Mouse (Mus musculus) kidney, adult 18-20 months (tissue): ENCODE measurements around the gene Gm8334.
"Not testable (repeated sequence)": the region's sequence is repeated elsewhere in the genome, so short reads cannot be mapped to it uniquely, and the experiment has no call there.

ENCODE experiments used
- DNase-seq: peaks from one replicate; pipeline ENCODE4 v3.0.0; 2021

Gm8334 gene

DNA sequence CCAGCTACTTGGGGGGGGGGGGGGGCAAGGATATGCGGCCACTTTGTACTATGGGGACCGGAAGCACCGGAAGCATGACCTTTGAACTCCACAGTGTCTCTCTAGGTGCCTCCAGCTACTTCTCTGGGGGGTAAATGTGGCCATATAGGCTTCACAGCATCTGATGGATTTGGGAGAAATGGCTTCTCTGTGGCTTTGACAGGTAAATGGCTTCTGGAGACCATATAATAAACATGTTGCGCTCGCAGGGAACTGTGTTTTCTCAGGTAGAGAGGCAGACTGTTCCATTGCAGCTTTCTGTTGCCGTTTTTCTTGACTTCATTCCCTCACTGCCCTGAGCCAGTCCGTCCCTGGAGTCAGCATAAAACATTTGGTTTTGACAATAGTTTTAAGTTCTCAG is at the start of gene Gm8334:
Gene Gm8334 (minus strand): TSS at position 101 of the 400 bp plus-strand sequence.
- DNase-seq, result not testable (repeated sequence)

DNA sequence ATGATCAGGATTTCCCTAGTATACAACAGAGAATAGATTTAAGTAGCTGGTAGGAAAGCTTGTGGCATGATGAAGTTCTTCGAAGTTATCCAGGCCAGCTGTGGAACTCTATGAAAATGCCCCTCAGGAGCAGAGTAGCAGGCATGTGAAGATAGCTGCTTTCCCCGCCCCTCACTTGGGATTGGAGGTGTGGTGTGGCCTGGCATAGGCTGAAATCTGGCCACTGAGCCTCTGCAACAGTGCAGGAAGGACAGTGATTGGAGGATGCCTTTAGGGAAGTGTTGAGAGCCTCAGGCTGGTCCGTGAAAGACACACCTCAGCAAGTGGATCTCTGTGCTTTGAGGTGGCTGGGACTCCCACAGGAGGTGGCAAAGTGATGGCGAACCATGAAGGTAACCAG is 48.3 kb upstream of the Gm8334 start, which contains the start of gene Gm15127:
Gene Gm15127 (plus strand): TSS at position 301 of the 400 bp plus-strand sequence.
- not testable (repeated sequence) for DNase-seq
